Mouse (Mus musculus): Measurements from ENCODE around the gene Cd44.

Cd44 gene

DNA sequence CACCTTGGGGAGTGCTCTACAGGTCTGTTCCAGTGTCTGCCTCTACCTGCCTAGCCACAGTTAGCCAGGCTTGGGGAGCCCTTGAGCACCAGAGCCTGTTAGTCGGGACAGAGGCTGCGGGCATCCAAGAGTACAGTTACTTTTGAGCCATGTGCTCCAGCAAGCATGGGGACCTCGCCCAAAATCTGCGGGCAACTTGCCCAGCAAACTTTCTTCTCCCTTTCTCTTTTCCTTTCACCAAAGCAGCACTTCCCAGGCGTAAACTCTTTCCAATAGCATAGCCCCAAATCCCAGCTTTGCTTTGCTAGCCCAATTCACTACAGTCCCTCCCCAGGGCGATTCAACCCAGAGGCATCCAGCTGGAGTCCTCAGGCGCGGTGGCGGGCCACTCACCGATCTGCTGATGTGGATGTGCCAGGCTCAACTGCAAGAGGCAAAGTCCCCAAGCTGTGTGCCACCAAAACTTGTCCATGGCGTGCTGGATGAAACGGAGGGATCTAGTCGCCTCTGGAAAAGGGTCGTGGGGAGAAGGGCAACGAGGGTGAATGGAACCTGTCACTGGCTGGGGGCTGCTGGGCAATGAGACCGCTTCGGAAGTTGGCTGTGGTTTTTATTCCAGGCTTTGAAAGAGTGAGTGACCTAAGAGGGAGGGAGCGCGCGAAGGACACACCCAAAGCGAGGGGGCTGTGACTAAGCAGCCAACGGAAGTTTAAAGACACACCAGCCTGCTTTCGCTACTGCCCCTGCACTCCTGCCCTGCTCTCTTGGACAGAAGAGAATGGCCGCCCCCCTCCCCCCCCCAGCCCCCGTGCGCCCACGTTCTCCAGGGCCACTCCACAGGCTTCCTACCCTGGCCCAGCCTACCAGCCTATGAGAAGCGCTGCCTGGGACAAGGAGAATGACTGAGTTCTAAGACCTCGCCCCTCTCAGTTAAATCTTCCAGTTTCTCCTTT, at the start of gene Cd44:
TSS of gene Cd44 (minus strand) at position 791 of the 953 bp plus-strand sequence.
- no peak for DNase-seq (ENCODE audit: low read depth, low spot score)

GRCm38 (mm10) chr2:102948481-102948857, 47.0 kb upstream of the Cd44 start:
- DNase-seq (ENCODE audit: low read depth, low spot score), result no peak

GRCm38 (mm10) chr2:102947846-102948480, 46.5 kb upstream of the Cd44 start:
- no peak for DNase-seq (ENCODE audit: low read depth, low spot score)

GRCm38 (mm10) chr2:102945111-102945510, 43.6 kb upstream of the Cd44 start:
- no peak for DNase-seq (ENCODE audit: low read depth, low spot score)

DNA sequence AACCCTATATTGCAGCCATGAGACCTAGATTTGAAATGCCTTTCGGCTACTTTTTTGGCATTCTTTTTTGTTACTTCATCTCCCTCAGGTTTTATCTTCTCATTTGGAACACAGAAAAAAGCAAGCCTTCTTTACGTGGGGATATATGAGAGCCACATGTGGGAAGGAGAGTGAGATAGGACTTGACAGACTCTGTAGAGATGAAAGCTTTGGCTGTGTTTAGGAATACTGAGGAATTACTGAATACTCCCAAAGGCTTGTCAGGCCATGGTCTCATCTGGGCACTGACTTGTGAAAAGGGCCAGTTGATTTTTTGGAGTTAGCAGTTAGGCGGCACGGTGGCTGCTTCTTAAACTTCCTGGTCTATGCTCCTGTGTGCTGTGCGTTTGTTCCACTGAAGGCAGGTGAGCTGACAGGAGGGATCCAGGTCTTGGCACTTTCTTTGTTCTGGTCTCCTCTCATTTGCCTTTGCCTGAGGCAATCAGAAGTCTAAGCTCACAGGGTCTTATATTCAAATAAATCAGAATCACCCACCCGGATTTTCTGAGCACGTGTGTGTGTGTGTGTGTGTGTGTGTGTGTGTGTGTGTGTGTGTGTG, 43.0 kb upstream of the Cd44 start:
- no peak for DNase-seq (ENCODE audit: low read depth, low spot score)

- no peak for DNase-seq (ENCODE audit: low read depth, low spot score)
Measured at GRCm38 (mm10) chr2:102943983-102944382, 42.5 kb upstream of the Cd44 start.

GRCm38 (mm10) chr2:102942782-102943080, 41.3 kb upstream of the Cd44 start:
- no peak for DNase-seq (ENCODE audit: low read depth, low spot score)

- DNase-seq (ENCODE audit: low read depth, low spot score), result no peak
Measured at GRCm38 (mm10) chr2:102941937-102942781, 40.7 kb upstream of the Cd44 start.

DNA sequence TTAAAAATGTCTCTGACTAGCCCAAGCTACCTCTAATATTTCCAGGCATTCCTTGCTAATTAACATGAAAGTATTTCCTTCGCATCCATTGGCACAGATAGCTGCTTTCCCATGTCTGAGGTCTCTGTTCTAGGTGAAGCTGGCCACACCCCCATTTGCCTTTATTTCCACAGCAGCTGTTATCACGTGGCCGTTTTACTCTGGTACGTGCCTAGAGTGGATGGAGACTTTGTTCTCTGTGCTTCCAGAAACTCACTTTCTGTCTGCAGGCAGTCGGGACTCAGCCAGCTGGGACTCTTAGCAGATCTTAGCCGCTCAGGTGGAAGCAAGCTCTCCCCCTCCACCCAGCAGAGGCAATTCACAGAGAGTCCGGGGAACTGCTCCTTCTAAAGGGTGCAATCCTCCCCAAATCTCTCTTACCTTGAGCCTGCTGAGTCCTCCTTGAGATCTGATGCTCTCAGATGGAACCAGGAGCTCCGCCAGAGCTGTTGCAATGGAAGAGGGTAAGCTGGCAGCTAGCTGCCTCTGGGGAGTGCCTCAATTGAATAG, 39.4 kb upstream of the Cd44 start:
- no peak for DNase-seq (ENCODE audit: low read depth, low spot score)

DNA sequence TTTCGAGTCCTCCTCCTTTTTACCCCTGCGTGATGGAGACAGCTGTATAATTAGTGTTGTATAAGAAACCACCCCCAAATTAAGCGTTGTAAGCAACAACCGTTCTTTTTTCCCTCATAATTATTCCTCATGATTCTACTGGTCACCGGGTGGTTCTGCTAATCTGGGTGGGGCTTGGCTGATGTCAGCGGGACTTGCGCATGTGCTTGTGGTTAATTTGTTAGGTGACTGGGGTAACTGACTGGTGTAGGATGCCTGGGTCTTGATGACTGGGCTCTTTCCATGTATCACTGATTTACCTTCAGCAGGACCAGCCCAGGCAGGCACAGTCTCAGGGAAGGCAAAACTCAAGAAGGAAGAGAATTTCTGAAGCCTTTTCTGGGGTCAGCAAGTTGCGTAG, 38.7 kb upstream of the Cd44 start:
- no peak for DNase-seq (ENCODE audit: low read depth, low spot score)

GRCm38 (mm10) chr2:102936886-102937285, 35.4 kb upstream of the Cd44 start:
- DNase-seq (ENCODE audit: low read depth, low spot score), result no peak

DNA sequence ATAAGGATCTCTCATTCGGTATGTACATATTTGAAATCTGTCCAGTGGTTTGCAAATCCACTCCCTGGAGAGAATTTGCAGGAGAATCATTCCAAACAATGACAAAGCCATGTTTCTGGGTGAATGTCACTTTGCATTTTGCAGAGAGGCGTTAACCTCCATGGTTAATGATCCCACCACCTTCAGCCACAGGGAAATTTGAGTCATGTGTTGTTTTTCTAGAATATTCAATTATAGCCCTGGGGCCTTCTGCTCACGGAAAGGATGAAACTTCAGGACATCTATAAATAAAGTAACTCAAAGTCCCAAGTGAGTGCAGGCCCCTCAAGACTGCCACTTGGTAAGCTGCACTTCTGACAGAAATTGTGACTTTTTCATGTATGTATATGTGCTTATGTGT, 33.4 kb upstream of the Cd44 start:
- no peak for DNase-seq (ENCODE audit: low read depth, low spot score)

DNA sequence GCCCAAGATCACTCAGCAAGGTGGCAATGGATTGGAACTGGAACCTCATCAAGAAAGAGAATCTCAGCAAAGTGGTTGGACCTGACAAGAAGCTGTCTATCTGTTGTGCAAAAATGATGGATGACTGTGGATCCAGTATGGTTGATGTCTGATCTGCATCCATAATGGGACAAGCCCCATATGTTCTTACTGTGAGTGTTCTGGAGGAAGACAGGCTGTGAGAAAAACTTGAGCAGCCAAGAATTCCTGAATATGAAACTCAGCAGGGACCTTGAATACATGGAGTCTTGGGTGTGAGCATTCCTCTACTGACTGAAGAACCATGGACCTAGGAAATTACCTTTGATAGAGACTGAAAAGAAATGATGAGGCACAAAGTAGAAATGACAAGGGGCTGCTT, 32.3 kb upstream of the Cd44 start:
- no peak for DNase-seq (ENCODE audit: low read depth, low spot score)

- no peak for DNase-seq (ENCODE audit: low read depth, low spot score)
Measured at GRCm38 (mm10) chr2:102933142-102933541, 31.7 kb upstream of the Cd44 start.

- DNase-seq (ENCODE audit: low read depth, low spot score), result no peak
Measured at GRCm38 (mm10) chr2:102932667-102933066, 31.2 kb upstream of the Cd44 start.

DNA sequence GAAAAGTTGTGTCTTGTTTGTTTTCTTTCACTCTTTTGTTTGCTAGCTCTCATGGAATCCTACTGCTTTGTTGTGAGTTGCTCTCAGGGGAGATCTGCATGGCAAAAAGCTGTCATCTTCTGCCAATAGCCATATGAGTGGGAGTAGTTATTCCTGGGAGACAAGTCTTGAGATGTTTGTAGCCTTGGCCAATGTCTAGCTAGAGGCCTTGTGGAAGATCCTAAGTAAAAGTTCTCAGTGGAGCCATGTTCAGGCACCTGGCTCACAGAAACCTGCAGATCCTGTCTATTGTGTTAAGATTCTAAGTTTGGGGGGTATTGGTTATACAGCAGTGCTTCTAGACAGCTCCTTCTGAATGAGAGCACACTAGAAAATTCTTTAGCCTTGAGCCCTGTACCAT, 26.7 kb upstream of the Cd44 start:
- no peak for DNase-seq (ENCODE audit: low read depth, low spot score)

DNA sequence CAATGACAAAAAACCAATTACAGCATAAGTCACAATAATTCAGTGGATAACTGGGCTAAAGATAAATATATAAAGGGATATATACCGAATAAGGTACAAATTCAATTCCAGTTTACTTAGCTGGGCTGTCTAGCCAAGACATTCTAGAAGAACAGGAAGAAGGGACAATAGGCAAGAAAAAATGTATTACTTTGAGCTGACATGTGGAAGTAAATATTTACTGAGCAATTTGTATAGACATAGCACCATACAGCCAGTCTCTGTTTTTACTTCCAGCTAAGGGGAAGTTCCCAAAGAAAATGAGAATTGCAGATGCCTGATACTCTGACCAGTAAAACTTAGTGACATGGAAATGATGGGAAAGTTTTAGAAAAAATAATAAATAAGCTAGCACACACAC, 23.0 kb upstream of the Cd44 start:
- no peak for DNase-seq (ENCODE audit: low read depth, low spot score)

DNA sequence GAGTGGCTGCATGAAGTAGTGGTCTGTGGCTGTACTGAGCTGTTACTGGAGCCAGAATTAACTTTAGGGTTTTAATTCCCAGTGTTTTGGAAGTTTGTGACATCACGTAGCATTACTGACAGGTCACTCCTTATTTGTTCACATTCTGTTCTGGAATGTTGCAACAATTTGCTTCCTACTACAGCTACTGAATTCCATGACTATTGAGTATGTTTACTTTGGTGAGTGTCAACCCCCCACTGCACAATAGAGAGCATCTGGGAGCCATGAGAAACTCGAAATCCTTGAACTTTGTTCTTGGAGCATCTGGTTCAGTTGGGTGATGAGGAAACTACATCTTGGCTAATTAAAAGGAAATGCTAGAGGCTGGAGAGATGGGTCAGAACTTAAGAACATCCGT, 22.2 kb upstream of the Cd44 start:
- DNase-seq (ENCODE audit: low read depth, low spot score), result no peak

DNA sequence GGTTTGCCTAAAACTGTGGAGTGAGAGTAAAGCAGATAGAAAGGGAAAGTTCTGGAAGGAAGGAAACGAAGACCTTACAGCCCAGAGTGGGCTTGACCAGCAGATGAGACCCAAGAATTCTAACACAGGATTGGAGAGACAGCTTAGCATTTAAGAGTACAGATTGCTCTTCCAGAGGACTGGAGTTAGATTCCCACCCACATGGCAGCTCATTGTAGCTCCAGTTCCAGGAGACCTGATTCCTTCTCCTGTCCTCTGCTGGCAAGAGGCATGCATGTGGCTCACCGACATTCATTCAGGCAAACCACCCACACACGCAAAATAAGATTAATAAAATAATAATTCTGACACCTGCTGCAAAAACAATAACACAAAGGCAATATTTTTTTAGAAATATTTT, 20.6 kb upstream of the Cd44 start:
- DNase-seq (ENCODE audit: low read depth, low spot score), result no peak

- no peak for DNase-seq (ENCODE audit: low read depth, low spot score)
Measured at GRCm38 (mm10) chr2:102918301-102918700, 16.8 kb upstream of the Cd44 start.

DNA sequence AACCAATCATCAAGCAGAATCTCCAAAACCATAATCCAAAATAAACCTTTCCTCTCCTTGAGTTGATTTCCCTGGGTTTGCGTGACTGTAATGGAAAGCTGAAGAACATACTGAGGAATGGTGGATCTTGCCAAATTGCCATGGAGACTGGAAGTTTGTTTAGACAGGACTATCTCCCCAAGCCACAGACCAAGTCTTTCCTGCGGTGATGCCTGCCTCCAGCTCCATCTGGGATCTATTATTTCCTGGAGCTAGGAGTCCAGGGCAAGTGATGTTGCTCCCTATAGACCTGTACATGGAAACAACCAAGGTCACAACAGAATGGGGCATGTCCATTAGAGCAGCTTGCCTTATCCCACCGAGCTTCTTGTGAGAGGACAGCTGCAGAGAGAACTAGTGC, 15.1 kb upstream of the Cd44 start:
- no peak for DNase-seq (ENCODE audit: low read depth, low spot score)

- DNase-seq (ENCODE audit: low read depth, low spot score), result no peak
Measured at GRCm38 (mm10) chr2:102914675-102915074, 13.2 kb upstream of the Cd44 start.
